Mouse (Mus musculus): ENCODE data around the gene Tmem74b. TPM values are rescaled to one million over a fixed set of nuclear protein-coding genes. Genes with fewer than 3 reads are reported as not detected.

The Tmem74b gene
- 16.3 and 17.5 TPM in 2 replicates for polyA plus RNA-seq (2012; rRNA removed)

DNA sequence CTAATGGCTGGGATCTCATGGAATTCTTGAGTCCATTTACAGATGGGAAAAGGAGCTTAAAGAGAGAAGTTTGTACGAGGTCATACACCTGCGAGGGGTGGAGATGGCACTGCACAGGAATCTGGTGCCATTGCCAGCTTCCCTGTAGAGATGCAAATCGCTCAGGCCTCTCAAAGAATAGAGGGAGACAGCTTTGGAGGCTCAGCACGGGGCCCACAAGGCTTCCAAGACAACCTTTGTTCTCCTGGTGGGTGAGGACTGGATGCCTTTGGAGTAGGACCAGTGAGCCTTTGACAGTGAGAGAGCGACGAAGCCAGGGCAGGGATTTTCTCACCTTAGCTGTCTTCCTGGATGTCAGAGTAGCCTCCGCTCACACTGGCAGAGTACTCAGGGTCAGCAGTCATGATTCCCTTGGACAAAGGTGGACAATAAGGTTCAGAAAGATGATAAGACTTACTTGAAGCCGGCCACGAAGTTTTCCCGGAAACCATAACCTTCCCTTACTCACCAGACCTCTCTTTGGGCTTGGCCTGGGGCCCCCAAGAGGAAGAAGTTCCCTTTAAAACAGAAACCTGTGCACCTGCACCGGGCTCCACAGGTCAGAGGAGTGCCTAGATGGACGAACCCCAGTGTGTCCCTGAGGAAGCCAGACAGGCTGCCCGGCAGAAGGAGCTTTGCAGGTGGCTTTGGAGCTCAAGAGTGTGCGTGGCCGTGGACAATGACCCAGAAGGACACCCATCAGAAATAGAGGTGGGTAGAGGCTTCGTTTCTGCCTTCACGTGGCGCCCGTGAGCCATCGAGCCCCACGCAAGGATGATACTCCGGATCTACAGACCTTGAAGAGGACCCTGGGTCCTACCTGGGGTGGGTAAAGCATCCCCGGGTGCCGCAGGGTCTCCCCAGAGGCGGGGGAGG lies at the start of gene Tmem74b:
Gene Tmem74b, plus strand, starts transcription at position 778 of the 915 bp plus-strand sequence.

DNA sequence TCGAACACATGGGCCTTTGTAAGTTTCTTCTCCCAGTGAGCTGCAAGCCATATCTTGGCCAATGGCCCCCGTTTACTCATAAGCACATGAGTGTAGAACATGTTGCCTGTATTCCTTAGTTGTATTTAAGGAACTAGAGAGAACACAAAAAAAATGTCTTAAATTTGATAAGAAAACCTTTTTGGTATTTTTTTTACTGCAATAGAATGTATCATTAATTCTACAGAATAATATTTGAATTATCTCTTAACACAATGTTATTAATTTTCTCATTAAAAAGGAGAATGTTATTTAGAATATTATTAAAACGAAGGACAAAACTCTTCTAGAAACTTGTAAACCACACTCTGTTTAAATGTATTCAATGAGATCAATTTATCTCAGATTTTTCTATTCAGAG lies 33.4 kb upstream of the Tmem74b start, which contains the start of gene Rad21l:
Gene Rad21l, minus strand, starts transcription at position 101 of the 400 bp plus-strand sequence.

GRCm38 (mm10) chr2:151743845-151744244 lies 42.0 kb downstream of the Tmem74b start, which contains the start of gene Psmf1:
Psmf1 (minus strand) TSS chr2:151744186.

Other genes with a start within 250 kb of the Tmem74b start
- gene 4921509C19Rik, start 225.9 kb upstream of the Tmem74b start, polyA plus RNA-seq (2012; rRNA removed) = not detected in 2 replicates
- gene Nsfl1c, start 207.8 kb upstream of the Tmem74b start, polyA plus RNA-seq (2012; rRNA removed) = 244 and 245 TPM in 2 replicates
- 217 and 224 TPM in 2 replicates for gene Fkbp1a, start 159.5 kb upstream of the Tmem74b start, polyA plus RNA-seq (2012; rRNA removed)
- gene Sdcbp2, start 129.4 kb upstream of the Tmem74b start, polyA plus RNA-seq (2012; rRNA removed) = 1.2 and 1.5 TPM in 2 replicates
- 15.3 and 18.5 TPM in 2 replicates for gene Snph, start 69.4 kb upstream of the Tmem74b start, polyA plus RNA-seq (2012; rRNA removed)
- gene Rad21l, start 33.5 kb upstream of the Tmem74b start, polyA plus RNA-seq (2012; rRNA removed) = 0.10 and 0.15 TPM in 2 replicates
- 46.6 and 47.6 TPM in 2 replicates for gene Psmf1, start 42.2 kb downstream of the Tmem74b start, polyA plus RNA-seq (2012; rRNA removed)
- gene Rspo4, start 140.9 kb downstream of the Tmem74b start, polyA plus RNA-seq (2012; rRNA removed) = 0.09 and 0.11 TPM in 2 replicates
- gene Angpt4, start 209.2 kb downstream of the Tmem74b start, polyA plus RNA-seq (2012; rRNA removed) = 0.06 and 0.25 TPM in 2 replicates